Mouse (Mus musculus) heart, postnatal 10 days (tissue): ENCODE measurements around the gene Ly6g6c. TPM values are rescaled to one million over a fixed set of nuclear protein-coding genes. Genes with fewer than 3 reads are reported as not detected.
"Not testable (repeated sequence)": the region's sequence is repeated elsewhere in the genome, so short reads cannot be mapped to it uniquely, and the experiment has no call there.

Source experiments
- DNase-seq, 2 experiments: peaks; one replicate each; pipeline ENCODE4 v3.0.0; 2021
- intact Hi-C: fragments of 180-260 bp; cut with DNase I; formaldehyde crosslinking; loops from one replicate; pipeline ENCODE4 v1.15.1; 2025
- total RNA-seq, 2 experiments: library from RNA; stranded (reverse); gene quantifications; 2 replicates each; pipeline ENCODE4 v1.2.3; 2021

Ly6g6c gene
- total RNA-seq, 2 experiments from 2014 or later, result not detected

DNA sequence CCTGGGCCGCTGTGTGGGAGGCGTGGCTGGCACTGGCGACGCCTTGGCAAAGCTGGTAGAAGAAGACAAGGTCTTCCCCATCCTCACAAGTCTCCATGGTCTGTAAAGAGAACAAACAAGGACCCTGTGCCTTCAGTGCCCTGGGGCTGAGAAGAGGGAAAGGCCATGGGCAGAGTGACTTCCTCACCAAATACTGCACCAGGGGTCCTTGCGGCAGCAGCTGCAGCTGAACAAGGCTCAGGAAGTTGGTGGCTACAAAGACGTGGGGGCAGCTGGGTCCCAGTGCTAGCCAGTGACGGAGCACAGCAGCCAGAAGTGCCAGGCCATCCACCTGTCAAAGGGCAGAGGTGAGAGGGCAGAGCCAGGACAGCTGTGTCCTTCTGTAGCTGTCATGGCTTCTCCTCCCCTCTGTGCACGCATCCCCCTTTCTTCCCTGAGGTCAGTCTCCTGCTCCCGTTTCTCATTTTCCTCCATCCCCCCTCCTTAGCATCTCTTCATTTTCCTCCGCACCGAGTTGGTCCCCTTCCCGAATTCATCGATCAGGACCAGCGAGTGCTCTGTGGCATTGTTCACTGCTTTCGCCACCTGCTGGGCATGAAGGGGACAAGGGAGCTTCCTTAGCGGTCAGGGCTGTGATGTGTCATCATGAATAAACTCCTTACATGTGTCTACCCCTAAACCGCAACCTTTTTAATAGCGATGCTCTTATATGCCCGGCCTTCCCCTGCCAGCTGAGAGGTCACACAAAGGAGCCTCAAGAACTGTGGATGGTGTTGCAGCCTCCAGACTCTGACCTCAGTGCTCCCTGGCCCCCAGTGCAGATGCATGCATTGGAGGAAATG lies 35.3 kb upstream of the Ly6g6c start:
- no peak for DNase-seq
- intact Hi-C loops, result loop anchor here (2.0 kb wide), 1 partner anchor 15 kb away; no protein-coding TSS in a partner anchor

DNA sequence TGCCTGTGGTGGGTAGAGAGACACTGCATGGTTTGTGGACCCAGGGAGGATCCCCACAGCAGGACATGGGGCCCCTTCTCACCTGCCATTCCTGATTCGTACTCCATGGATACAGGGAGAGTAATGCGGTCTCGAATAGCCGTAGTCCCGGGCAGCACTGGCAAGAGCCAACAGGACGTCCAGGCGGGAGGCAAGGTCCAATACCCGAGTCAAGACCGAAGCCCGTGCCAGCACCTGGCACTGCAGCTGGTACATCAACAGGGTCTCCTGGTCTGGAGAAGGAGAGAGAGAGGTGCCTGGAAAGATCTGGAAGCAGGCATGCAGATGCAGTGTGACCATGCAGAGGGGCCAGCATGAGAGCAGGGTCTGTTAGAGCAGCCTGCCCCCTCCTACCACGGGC lies 33.9 kb upstream of the Ly6g6c start:
- intact Hi-C loops, result no loop called here
- DNase-seq, result no peak

DNA sequence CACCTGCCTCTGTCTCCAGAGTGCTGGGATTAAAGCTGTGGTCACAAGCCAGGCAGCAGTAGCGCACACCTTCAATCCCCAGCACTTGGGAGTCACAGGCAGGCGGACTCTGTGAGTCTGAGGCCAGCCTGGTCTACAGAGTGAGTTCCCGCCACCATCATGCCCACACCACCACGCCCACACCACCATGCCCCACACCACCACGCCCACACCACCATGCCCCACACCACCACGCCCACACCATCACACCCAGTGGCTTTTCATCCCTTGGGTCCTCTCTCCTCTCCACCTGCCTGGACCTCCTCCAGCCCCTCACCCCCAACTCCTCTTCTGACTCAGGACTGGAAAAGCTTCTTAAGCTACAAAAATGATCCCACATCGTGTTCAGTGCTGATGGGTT lies 33.3 kb upstream of the Ly6g6c start:
- intact Hi-C loops, result no loop called here

DNA sequence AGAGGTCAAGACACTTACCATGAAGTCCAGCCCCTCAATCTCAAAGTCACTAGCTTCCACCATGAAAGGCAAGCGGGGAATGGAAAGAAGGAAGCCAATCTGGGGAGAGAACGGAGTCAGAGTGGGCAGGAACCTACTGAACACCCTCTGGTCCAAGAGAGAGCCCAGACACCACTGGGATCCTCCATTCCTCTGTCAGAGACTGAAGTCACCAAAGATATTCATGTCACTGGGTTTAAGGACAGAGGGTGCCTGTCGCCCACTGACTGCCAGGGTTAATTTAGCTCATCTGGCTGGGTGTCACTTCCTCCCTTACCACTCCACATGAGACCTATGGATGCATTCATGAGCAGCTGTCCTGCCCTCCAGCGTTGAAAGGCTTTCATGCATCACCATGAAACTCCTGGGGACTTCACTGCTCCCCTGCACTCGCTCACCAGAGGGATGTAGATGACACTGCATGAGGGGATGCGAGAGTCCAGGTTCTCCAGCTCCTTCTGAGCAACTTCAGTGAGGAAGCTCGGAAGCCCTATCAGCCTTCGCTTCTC lies 32.8 kb upstream of the Ly6g6c start:
- DNase-seq, result no peak
- intact Hi-C loops, result no loop called here

More for the DNA sequence above, 33.3 kb upstream of the Ly6g6c start:
- no peak for DNase-seq

DNA sequence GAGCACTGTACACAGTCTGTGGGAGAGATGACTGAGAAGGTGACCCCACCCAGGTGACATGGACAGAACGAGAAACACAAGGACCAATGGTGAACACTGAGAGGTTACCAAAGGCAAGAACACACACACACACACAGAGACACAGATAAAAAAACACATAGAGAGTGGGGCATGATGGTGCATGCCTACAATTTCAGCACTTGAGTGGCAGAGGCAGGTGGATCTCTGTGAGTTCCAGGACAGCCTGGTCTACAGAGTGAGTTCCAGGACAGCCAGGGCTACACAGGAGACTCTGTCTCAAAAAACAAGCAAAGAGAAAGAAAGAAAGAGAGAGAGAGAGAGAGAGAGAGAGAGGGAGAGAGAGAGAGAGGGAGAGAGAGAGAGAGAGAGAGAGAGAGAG lies 31.5 kb upstream of the Ly6g6c start:
- intact Hi-C loops, DNase-seq: not testable (repeated sequence)

DNA sequence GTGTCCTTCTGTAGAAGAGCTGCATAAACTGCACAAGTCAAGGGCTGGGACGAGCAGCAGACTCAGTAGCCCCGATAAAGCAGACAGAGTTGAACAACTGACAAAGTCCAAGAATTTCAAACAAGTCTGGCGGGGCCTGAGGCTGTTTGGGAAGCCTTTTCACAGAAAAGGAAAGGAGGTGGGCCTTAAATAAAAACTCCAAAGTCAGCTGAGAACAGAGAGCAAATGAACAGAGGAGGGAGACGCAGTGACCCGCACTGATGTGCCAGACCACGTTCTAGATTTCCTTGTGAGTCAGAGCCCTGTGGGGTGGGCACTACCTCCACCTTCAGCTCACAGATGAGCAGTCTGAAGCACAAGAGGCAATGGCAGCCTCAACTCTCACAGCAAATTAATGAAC lies 30.3 kb upstream of the Ly6g6c start:
- DNase-seq, result no peak
- intact Hi-C loops, result no loop called here

DNA sequence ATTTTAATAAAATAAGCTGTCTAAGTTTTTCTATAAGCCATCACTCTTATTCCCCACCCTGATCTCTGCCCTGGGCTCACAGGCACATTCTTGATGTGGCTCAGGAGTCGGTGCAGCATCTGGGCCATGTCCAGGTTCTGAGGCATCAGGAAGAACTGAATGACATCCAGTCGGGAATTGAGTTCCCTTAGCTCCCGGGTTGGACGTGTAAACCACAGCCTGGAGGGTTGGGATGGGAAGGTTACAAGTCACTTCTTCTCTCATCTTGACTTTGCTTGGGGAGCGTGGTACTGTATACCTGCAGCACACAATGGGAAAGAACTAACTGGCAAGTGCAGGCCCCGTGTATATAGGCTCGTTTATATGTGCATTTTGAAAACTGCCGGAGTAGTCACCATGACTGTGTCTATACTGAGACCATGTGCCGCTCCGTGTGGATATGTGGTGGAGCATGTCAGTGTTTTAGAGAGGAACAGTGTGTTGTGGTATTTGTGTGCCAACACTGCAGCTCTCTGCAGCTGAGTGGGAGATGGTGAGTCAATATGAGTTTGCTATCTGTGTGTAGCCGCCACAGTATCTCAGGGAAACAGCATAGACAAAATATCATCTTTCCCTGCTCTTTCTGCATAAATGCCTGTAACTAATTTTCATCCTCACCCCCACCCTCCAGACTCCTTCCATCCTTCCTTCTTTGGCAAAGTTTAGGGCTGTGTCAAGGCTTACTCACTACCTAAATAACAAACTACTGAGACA lies 25.9 kb upstream of the Ly6g6c start:
- intact Hi-C loops, result no loop called here
- DNase-seq, result no peak

DNA sequence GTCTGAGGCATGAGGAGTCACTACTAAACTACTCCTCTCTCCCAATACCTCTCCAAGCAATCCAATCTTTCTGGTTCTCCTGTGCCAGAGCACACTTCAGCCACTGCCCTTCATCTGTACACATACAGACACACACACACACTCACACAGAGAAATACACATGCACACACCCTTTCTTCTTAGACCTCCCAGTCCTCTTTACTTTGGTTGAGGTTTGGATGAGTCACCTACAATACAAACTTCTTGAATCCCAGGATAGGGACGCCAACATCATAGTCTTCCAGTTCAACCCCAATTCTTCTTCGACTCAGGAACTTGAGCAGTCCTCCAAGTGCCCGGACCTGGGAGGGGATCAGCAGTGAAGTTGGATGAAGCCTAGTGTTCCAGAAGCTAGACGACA lies 21.4 kb upstream of the Ly6g6c start:
- DNase-seq, result peak in 1 of 2 experiments; percentile 1

DNA sequence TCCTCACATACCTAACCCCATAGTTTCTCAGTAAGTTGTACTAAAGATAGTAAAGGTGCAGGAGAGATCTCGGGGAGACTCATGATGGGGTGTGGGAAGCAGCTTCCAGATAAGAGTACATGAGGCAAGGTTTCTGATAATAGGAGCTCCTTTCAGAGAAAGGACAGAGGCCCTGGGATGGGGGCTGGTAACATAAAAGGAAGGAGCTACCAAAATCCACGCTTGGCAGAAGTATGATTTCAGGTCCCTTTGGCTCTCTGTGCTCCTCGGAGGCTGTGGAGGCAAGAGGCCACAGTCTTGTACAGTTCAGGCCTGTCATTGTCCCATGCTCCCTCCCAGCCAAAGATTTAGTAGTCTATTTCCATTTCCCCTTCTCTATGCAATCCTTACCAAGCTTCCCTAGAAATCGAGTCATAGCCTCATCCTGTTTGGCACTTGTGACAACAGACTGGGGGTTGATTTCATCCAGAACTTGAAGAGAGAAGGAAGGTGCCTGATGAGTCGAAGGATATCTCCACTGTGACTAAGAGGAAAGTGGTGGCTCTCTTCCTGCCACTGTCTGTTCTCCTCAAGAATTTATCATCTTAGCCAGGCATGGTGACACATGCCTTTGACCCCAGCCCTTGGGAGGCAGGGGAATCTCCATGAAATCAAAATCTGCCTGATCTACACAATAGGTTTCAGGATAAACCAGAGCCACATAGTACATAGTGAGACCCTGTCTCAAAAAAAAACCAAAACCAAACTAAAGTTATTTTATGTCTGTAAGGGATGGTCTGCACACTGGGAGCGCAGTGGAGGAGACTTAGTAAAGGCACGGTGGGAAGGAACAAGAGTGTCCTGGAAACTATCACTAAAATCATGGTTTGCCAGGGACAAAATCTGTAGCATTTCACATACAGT lies 20.0 kb upstream of the Ly6g6c start:
- intact Hi-C loops, result loop anchor here (2.0 kb wide), 1 partner anchor 16 kb away; the partner anchor contains the start of gene Sapcd1
- no peak for DNase-seq

More for the DNA sequence above, 21.4 kb upstream of the Ly6g6c start:
- intact Hi-C loops, result loop anchor here (2.0 kb wide), 1 partner anchor 15 kb away; the partner anchor contains the start of gene Sapcd1

DNA sequence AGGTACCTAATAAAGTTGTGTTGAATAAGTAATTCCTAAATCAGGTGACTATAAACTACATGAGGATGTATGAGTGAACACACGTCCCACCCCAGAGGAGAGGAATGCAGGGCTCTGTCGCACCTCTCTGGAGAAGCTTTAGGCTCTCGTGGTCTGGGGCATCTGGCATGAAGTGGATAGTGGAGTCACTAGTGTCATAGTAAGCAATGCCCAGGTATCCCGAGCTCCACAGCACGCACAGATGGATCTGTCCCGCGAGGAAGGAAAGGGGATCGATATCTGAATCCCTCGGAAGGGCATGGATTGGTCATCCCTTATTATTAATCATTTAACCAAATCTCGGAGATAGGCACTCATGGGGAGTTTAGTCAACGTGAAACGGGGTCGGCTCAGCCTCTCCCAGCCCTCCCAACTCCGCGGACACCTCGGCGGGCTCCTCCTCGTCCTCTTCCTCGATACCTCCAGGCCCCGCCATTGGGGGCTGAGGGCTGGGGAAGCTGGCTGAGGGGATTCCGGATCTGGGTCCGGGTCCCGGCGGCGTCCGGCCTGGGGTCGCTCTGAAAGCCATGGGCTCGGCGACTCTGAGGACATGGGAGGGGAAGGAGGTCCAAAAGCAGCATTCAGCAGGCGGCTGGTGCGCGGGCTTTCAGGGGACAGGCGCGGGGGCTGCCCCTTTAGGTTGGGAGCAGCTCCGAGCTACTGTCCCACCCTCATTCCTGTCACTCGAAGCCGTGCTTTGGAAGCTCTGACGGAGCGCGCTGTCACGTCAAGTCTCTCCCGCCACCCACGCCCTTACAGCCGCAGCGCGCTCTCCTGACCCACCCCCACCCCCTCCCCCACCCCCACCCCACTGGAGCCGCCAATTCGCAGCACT lies 19.1 kb upstream of the Ly6g6c start:
- DNase-seq, result no peak
- intact Hi-C loops, result loop anchor here (2.0 kb wide), 1 partner anchor 17 kb away; the partner anchor contains the start of gene Sapcd1

DNA sequence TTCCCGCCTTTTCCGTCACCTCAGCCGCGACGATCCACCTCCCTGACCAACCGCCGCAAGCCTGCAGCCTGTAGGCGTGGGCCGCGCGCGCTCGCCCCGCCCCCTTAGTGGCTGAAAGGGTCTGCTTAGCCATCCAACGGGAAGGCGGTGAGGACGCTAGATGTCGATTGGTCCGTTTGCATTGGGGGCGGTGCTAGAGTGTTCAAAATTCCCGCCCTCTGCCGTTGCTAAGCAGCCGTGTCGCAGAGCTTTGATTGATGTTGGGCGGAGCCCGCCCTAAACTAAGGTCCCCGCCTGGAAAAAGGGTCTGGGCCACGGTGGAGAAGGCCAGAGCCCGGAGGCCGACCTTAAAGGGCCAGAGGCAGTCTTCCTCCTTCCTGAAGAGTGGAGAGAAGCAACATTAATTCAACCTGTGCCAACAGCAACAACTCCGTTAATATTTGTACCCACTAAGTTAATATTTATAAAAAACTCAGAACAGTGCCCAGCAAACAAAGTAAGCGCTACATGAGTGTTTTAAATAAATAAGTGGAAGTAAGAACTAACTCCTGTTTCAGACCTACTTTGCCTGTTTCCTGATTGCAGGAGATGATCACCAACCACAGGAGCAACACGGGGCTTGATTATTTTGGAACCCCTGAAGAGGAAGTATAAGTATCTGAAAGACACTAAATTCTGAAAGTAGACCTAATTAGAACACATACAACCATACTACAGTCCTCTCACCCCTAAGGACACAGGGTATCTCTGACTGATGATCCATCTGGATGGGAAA lies 18.3 kb upstream of the Ly6g6c start, which contains the start of gene Msh5:
Gene Msh5 (minus strand): TSS at position 65 of the 775 bp plus-strand sequence.
- DNase-seq, result peak; percentile 99
- intact Hi-C loops, result no loop called here

DNA sequence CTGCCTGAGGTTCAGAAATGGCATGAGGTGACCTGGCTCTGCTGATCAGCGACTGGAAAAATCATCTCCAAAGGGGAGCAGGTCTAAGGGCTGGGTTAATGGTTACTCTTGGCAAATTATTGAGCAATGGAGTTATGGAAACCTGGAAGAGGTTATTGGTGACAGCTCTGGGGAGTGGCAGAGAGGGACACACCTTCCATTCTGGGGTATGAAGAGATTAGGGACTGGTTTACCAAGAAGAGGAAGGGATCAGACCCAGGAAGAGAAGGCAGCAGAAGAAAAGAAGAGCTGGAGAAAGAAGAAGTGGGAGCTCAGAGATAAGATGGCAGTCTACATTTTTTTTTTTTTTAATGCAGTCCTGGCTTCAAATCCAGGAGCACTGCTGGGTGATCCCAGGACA lies 17.5 kb upstream of the Ly6g6c start:
- intact Hi-C loops, result no loop called here
- DNase-seq, result no peak

DNA sequence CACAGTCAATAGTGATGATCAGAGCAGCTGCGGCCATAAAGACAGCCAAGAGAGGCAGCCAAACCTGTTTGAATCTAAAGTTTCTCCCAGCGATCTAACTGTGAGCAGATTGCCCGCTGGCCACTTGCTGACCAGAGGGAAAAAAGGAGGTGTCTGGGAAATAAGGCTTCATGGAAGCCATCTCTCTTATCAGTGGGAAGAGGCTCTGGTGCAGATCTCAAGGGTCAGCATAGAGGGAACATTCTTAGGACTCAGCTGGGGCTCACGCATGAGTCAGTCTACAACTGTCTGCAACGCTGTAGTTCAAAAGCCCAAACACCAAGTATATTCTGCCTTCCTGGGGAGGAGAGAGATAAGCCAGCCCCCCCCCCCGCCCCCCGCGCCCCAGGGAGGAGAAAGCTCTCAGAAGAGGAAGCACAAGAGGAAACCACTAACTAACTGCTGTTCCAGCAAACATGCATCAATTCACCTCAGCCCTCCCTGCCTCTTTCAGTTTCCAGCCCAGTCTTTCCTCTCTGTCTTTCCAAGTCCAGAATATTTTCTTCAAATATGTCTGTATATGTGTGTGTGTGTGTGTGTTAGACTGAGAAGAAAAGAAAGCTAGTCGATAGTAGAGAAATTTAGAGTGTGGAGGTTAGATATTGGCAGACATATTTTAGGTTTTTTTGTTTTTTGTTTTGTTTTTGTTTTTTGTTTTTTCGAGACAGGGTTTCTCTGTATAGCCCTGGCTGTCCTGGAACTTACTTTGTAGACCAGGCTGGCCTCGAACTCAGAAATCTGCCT lies 16.8 kb upstream of the Ly6g6c start:
- intact Hi-C loops, result no loop called here

DNA sequence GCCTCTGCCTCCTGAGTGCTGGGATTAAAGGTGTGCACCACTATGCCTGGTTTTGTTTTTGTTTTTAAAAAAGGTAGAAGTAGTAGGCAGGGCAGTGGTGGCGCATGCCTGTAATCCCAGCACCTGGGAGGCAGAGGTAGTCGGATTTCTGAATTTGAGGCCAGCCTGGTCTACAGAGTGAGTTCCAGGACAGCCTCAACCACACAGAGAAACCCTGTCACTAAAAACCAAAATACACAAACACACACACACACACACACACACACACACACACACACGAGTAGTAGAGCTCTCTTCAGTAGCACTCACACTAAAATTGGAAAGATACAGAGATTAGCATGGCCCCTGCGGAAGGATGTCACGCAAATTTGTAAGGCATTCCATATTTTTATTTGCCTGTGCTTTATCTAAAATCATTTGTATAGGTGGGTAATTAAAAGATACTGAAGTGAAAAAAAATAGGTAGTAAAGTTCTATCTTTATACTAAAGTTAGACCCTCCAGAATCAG lies 16.2 kb upstream of the Ly6g6c start:
- intact Hi-C loops, result no loop called here

More for the DNA sequence above, 16.8 kb upstream of the Ly6g6c start:
- DNase-seq, result peak; percentile 64 to 68

DNA sequence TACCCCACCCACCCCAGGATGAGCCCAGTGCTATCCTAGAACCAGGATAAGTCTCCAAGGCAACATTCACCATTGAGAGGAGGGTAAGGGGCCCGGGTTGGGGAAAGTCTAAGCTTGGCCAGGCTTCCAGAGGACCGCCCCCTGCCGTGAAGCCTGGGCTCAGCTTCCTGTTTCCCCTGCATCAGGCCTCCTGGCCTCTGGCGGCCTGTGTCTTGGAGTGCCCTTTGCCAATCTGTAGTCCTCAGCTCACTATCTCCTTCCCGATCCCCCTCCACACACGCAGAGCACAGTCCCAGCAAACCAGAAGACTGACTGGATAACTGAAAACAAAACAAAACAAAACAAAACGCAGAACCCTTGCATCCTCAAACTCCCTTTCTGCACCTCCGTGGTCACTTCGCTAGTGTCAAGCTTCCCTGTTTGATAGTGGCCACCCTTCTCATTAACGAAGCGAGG lies 15.6 kb upstream of the Ly6g6c start, which contains the start of gene Clic1:
Gene Clic1 (plus strand): TSS at position 406 of the 456 bp plus-strand sequence.
- intact Hi-C loops, result no loop called here
- DNase-seq, result peak; percentile 70 to 71

More for the DNA sequence above, 16.2 kb upstream of the Ly6g6c start:
- DNase-seq, result no peak

DNA sequence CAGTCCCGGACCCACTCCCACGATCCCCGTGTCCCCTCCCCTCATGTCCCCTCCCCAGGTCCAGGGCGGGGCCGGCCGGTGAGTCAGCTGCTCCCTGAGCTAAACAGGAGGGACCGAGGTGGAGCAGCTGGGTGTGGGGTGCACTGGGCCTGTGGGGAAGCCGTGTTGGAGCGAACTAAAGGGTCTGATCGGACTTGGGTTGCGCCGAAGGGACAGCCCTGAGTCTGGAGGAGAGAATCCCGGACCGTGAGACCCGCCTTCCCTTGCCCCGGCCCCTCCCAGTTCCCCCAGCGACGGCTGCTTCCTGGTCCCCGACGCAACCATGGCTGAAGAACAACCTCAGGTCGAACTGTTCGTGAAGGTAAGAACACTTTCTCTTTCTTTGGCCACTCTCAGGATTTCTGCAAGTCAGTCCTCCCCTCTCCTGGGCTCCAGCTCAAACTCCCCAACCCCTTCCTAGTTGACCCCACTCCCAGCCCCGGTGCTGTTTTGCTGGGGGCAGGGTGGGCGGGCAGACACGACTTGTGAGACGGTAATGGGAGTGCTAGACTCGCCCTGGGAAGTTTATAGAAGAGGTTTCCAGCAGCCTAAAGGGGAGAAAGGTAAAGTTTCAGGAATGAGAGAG lies 14.9 kb upstream of the Ly6g6c start:
- peak; percentile 87 for DNase-seq
- intact Hi-C loops, result no loop called here
